Mouse (Mus musculus) erythroid progenitor cell, adult 5-6 weeks (primary cell): ENCODE data around the gene Iqsec1. TPM values are rescaled to one million over a fixed set of nuclear protein-coding genes. Genes with fewer than 3 reads are reported as not detected.

Source experiments
- ATAC-seq: replicated peaks from 2 replicates; pipeline ENCODE4 v1.8.0; 2016; ENCODE audit warnings: moderate number of reproducible peaks, mild to moderate bottlenecking, moderate TSS enrichment, inconsistent platforms; ENCODE audit not compliant: poor library complexity, low FRiP score, severe bottlenecking
- total RNA-seq, 2 experiments: library from RNA; stranded (forward) in 1 of 2; stranded (reverse) in 1 of 2; fragments of 150-400 nt in 1 of 2; fragments of 186-747, 209-891 nt in 1 of 2; gene quantifications; 2 replicates each; pipeline versions ENCODE4 v1.2.3 to v1.2.4; 2015 to 2017; ENCODE audit warnings: low replicate concordance in 2 of 2

Gene Iqsec1
- total RNA-seq, 2 experiments from 2014 or later: 41.4 to 88.0 TPM

DNA sequence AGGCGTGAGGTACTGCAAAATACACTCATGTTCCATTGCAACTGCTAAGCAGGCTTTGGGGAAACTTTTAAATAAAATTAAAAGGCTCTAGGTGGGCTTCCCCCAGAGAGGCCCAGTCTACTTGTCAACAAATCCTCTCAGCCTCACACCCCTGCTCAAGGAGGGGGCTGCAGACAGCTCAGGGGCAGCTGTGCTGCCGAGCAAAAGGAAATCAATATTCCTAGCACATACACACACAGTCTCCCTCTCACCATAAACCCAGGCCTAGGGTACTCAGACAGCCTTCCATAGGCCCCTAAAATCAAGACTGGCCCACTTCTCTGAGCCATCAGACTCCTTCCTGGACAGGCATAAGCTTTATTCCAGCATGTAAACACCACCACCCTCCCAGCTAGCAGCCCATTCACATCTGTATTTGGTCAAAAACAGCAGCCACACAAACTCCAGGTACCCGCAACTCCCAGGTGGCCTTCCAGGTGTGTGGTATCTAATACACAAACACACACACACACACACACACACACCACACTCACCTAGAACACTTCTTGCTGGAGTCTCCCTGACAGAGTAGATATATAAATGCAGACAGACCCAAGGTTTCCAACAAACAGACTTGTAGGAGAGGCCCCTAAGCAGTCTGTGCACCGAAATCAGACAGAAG, 273.1 kb downstream of the Iqsec1 start:
- no peak for ATAC-seq

DNA sequence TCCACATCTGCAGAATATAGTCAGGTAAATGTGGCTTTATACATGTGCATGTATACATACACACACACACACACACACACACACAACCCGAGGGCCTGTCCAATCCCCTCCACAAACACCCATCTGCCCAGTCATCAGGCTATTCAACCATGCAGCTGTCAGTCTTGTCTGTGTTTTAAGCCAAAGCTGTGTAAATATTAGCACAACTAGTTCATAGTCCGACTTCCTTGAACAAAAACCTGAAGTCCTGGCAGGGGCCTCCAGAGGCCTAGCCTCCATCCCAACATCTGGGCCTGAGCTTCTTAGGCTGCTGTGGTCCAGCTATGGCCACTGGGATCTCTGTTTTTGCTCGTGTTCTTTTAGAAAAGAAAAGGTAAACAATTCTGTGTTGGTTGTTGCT, 274.8 kb downstream of the Iqsec1 start:
- no peak for ATAC-seq

DNA sequence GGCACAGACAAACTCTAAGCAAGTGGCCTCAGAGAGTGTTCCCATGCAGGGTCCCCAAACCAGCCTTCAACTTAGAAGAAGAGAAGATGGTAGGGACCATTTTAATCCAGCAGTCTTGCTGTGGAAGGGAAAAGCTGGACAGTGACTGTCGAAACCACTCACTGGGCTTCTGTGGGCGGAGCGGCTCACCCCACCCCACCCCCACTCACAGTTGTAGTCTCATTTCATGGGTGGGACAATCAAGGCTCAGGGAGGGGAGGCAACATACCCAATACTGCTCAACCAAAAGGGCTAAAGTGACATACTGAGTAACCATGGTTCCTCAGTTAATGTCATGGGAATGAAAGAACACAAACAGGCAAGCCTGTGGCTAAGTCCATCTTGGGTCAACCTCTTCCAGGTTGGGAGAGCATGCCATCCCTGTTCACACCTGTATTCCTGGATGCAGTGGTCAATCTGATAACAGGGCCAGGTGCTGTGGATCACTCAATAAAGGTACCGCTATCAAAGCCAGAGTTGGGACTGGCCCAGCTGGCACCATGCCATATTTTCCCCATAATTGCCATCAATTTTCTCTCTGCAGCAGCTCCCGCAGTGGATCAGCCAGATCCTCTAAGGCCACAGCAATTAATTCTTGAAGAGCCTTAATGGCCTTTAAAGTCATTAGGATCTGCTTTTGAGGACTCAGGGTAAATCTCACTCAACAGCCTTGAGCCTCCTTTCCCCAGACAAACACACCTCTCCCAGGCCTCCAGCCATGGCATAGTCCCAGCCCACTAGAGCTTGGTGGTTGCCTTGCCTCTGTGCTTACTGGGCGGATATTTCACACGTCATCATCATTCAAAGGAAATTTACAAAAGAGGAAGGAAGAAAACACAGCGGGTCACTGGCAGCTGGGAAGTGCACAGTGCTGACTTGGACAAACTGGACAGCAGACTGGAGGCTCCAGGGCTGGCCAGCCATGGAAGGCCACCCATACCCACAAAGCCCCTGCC, 275.7 kb downstream of the Iqsec1 start:
- ATAC-seq: no peak

DNA sequence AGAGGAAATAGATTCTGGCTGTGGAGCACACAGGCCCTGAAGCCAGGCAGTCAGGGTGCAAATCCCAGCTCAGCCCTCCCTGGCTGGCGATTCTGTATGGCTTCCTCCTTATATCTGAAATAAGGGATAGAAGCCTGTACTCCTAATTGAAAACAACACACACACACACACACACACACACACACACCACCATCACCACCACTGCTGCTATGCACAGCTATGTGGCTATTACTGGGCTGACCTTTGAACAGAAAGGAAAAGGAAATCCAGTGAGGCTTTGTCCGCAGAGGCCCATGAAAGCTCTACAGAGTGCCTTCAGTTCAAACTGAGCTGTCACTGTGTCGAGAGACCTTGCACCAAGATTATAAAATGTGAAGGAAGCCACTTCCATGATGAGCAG, 276.4 kb downstream of the Iqsec1 start:
- no peak for ATAC-seq

DNA sequence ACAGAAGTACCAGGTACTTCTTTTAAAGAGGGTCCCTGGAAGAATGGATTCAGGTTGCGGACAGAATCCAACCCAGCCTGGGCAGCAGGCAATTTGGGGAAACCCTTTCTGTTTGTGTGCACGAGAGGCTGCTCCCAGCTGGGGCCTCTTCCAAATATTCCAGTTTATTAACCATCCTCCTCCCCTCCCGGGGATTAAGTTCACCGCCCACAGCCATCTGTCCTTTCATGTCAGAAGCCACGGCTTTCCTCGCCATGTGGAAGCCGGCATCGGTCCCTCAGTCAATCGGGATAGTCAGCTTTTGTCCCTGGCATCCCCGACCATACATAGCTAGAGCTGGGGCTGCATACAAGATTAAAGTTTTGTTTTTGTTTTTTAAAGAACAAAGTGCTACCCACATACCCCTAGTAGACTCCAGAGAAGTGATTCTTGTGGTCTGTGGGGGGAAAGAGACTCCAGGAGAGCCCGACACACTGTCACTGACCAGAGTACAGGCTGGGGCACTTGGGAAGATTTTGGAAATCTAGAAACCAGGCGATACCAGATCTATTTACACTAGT, 276.9 kb downstream of the Iqsec1 start:
- ATAC-seq: no peak

DNA sequence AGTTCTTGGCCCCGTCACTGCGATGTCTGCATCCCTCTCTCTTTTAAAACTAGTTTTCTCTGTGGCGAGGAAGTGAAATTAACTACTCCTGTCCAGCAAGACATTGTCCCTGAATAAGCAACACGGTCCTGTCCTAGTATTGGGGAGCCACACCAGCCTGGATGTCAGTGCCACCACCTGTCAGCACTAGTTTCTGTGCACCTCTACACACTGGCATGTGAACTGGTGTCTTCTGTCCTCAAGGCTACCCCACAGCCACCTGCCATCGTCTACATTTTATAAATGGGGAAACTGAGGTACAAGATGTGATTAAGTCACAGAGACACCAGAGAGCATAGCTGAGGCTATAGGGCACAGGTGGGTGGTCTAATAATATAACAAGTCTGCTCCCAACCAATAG, 277.7 kb downstream of the Iqsec1 start:
- no peak for ATAC-seq

DNA sequence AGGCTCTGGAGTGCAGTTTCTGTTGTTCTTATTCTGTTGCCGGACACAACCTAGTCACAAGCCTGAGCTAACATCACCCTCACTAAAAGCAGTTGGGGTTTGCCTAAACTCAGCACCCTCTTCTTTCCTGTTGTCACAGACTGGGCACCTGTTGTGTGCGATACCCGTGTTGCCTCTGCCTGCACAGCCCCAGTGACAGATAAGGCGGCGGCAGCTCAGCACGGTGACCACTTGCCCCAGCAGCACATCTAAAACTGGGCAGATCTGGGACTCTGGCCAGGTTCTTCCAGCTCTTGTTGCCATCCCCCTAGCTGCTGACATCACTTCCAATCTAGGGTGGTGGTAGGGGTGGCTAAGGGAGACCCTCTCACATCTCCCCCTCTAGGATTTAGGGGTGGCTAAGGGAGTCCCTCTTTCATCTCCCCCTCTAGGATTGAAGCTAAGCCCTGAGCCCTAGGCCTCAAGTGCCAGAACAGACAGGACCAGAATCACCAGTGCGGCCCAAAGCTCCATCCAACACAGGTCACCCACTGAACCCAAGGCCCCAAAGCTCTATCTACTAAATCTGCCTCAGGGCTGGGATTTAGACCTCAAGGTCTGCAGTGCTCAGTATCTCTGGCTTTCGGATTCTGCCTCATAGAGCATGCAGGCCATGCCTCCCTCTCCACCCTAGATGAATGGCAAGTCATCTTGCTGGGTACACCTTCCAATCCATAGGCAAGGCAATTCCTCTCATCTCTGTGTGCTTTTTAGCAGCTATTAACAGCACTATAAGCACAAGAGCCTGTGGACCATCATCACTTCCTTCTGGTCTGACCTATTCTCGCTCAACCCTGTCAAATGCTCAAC, 278.3 kb downstream of the Iqsec1 start:
- ATAC-seq: peak; percentile 79

DNA sequence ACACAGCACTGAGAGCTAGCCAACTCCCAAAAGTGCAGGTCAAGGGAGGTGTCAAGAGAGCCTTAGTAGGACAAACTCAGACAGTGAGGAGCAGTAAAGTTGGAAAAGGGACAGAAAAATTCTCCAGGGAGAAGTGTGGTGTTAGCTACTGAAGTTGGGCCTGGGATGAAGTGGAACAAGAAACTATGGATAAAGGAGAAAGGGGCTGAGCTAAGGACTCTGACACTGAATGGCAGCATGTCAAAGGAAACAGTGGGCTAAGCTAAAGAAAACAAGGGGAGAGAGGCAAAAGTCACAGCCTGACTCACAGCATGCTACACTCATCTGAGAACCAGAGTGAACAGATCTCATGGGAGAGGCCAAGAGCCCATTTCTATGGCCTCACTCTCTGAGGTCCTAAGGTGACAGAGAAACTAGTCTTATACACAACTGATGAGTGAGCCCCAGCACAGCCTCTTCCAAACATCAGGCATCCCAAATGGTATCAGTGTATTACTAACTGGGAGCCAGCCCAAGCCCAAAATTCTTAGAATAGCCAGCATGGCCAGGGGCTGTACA, 280.3 kb downstream of the Iqsec1 start:
- ATAC-seq: no peak

DNA sequence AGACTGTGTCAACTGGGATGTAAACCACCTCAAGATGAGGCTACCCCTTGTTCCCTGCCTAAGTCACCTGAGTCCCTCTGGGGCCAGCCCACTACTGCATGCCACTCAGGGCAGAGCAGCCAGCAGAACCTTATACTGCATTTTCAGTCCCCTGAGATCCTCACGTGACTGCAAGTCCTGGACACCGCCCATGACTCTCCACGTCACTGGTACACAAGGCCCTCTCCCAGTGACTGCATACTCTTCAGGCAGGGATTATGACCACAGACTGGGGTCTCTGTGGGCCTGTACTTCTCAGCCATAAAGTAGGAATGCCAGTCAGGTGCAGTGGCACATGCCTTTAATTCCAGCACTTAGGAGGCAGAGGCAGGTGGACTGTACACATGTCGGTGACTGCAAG, 281.3 kb downstream of the Iqsec1 start:
- ATAC-seq: peak; percentile 56

DNA sequence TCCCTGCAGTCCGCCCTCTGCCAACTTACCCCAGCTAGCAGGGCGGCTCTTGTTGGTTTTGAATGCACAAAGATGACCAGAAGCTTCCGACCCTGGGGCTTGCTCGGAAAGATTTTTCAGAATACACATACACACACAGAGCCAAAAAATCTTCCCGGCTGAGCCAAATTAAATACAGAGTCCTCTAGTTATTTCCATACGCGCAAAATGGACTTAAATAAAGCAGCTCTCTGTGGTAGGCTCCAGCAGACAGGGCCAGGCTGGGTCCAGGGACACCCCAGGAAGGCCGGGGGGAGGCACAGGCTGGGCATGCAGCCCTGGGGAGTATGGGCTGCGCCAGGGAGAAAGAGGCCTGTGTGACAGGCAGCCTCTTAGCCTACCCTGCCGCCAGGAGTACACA, 282.0 kb downstream of the Iqsec1 start:
- ATAC-seq: no peak

DNA sequence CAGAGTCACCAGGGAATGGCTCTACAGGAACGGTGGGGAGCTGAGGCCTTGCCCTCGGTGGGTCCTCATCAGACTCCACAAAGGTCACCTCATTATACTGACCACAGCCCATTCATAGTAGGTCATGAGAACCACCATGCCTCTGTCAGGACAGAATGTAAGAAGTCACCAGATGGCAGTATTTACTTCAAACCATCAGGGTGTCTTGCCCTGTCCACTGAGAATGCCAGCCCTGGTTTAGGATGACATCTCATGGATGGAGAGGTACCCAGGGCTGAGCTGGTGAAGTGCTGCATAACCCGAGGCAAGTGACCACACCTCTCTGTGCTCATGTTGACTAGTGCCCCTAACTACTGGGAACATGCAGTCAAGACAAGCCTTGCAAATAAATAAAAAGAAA, 282.7 kb downstream of the Iqsec1 start:
- no peak for ATAC-seq

DNA sequence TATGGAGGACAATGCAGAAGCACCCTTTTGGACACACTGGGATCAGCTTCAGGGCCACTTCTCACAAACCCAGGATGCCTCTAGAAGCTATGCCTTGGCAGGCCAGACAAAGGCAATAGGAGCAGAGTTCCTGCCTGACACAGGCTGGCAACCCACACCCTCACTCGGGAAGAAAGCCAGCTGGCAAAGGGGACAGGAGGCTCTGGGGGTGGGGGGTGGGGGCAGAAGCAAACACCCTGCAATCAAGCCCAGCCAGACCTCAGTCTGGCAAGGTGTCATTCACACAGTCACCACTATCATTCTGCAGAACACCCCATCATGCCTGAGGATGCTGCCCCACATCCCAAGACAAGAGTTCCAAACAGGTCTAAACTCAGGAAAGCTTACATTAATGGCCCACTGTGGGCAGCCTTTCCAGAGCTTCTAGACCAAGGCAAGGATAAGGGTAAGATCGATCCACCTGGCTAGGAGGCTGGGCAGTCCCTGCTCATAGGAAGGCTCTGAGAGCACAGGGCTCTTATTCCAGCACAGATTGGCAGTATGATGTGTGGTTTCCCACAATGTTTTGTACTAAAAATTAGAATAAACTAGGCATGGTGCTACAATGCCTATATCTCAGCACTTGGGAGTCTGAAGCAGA, 283.7 kb downstream of the Iqsec1 start:
- peak; percentile 35 for ATAC-seq

DNA sequence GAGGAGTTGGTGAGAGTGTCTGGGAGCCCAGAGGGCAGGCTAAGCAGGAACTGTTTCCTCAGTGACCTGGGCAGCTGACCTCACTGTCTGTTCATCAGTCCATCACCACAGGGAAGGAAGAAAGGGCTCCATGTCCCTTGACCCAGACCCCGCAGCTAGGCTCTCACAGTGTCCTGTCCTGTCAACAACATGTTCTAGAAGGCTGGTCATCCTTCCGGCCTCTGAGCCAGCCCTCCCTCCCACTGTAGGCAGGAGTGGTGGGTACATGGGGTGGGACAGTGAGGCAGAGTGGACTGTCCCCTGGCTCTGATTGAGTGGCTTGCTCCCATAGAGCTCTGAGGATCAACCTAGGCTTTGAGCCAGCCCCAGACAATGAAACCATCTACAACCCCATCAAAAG, 284.7 kb downstream of the Iqsec1 start:
- ATAC-seq: no peak

DNA sequence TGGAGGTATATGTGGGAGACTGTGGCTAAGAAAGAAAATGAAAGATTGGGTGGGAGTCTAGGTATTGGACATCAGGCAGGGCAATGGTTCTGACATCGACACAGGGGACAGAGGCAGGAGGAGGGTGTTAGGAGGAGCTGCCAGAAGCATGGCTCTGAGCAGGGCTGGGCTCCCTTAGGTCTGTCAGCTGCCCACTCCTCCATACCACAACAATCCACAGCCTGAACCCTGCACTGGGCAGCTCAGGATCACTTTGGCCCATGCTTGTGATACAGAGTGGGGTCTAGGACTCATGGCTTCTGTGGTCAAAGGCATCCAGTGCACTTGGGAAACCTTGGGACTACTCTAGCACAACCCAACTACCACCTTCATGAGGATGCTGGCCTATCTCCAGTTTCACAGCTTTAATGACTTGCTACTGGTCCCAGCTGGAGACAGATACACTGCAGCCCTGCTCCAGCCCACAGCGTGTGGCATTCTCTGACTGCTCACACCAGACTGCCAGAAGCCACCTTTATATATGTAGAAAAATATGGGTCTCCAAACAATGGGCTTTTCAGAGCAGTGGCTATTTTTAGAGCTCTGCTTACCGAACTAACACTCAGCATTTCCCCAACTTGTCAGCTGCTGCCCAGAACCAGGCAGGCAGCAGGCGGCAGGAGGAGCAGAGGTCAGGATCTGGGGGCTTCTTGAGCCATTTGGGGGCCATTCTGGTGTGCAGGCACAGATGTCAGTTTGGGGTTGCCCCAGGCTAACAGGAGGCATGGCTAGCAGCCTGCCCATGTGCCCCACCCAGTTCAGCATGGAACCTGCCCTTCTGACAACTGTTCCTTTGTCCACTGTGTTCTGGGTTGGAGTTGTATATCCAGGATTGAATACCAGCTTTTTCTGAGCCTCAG, 285.4 kb downstream of the Iqsec1 start:
- ATAC-seq: no peak

DNA sequence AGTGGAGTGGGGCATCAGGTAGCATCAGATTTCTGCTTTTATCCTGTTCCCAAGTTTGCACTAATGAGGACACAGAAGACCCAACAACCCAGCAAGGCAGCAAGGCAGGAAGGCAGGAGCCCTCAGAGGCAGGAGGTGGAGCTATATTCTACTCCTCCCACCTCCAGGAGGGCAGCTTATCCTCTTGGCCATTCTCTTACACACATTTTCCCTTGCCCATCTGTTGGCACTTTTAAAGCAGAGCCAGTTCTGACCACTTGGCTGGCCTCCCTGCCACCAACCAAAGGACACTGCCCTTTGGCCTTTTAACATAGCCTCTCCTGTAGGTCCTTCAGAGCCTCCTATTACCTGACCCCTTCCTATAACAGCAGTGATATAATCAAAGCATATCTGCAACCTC, 286.3 kb downstream of the Iqsec1 start:
- ATAC-seq: peak; percentile 30; the same call in 1 of the 2 replicates

DNA sequence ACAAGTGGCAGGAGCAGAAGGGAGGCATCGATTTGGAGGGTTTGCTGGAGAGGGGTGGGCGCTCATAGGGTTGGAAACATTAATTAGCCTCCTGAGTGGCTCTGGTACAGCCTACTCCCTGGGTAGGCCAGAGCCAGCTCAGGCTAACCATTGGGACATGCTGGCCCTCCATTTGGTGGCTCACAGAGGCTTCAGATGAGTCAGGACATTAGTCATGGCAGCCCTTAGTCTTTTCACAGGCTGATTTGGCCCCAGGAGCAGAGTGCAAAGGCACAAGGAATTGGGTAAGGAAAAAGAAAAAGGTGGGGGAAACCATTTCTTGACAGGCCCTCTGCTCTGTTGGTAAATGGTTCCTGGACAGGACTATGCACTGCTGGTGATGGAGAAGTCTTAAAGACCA, 287.1 kb downstream of the Iqsec1 start:
- ATAC-seq: no peak

DNA sequence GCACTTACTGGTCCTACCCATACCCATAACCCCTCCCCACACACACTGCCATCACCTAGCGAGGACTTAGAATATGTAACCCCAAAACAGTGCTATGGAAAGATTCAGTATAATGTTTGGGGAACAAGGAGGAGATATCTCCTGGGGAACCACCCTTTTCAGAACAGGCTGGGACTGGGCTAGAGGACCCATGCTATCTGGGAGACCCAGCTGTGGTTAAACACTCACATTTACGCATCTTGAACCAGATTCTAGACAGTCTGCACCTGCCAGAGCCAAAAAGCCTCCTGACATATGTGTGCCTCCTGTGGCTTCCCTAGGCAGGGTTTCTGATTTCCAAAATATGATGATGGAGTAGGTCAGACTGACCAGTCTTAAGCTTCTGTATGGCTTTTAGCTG, 287.7 kb downstream of the Iqsec1 start:
- 0 out of 2 replicates have a peak, but pooled peaks have one; percentile 18 for ATAC-seq

DNA sequence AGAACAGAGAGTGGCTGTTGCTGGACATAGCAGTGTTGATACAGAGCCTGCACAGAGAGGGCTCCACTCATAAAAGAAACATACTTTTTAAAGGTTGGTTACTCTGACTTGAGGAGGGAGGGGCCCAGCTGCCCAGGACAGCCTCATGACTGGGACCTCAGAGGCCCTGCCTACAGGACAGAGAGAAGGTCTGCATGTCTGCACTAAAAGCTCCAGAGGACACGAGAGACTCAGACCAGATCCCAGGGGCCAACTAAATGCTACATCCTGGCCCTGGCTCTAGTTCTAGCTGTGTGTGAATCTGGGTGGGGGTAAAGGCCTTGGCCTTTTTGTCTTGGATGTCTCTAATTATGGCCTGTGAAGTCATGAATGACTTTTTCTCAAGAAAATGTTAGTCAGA, 288.4 kb downstream of the Iqsec1 start:
- ATAC-seq: no peak
